Mouse (Mus musculus): ENCODE measurements at regions not wholly inside any gene's neighbourhood (a gene's known extent, or its start where the extent isn't known, plus 50 kb on each side); places are given as distances from the start of the nearest gene placed in this dataset.

- DNase-seq (ENCODE audit: low spot score) = peak; percentile 92
Observed at GRCm38 (mm10) chr3:52601011-52601745, 333.0 kb downstream of the Foxo1 start.

DNA sequence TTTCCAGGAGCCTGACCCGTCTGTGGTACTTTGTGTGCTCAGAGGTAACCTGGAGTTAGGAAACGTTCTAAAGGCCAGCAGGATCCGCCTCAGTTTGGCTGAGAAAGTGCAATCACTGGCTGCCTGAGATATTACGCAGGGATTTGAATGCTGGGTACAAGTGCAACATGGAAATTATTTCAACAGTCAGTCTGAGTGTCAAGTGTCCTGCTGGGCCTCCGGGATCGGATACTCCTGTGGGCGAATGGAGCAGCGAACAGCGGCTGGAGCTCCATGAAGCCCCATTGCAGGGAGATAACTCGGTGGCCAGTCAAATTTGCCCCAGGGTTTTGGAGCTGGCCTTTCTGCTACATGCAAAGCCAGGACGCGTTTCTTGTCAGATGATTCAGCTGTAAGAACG is 332.4 kb downstream of the Foxo1 start:
- peak; percentile 70 for DNase-seq (ENCODE audit: low spot score)

- DNase-seq (ENCODE audit: low spot score) = peak; percentile 21
Observed at GRCm38 (mm10) chr3:52600146-52600545, 332.0 kb downstream of the Foxo1 start.

GRCm38 (mm10) chr3:52586418-52586817 is 318.3 kb downstream of the Foxo1 start:
- no peak for DNase-seq (ENCODE audit: low spot score)

- DNase-seq (ENCODE audit: low spot score) = peak; percentile 44
Observed at GRCm38 (mm10) chr3:52579917-52580316, 311.8 kb downstream of the Foxo1 start.

DNA sequence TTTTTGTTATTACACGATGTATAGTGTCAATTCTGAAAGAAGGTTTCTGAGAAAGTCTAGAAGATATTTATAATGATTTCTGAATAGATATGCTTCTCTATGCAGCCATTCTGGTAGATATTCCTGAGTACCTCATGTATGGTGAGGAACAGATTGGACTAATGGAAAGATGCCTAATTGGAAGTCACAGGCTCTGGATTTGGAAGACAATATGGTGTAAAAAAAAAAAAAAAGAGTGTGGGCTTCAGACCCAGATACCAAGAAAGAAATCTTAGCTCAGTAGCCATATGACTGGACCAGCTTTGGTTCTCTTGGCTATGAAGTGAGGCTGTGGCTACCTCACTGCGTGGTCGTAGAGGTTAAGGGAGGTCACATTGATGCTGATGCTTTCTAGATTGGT is 311.0 kb downstream of the Foxo1 start:
- DNase-seq (ENCODE audit: low spot score) = no peak

DNA sequence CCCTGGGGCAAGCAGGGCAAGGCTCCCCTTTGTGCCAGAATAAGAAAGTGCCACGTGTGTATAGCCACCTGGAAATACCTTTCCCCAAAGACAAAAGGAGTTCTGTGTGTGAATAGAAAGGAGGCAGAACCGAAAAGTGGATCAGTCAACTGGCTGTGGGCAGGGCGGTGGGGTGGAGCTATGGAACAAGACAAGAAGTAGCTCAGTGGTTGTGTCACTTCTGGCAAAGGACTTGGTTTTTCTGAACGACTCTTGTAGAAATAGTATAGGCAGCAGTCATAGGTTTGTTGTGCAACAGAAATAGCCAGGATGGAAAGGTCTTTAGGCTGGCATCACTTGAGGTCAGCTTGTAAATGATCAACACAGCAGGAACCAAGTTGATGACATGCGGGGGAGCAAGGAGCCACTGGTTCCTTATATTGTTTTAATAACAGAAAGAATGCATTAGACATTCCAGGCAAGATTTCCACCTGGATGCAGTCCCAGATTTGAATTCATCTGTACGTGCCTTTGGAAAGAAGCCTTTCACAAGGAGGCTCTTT is 308.6 kb downstream of the Foxo1 start:
- peak; percentile 58 for DNase-seq (ENCODE audit: low spot score)

GRCm38 (mm10) chr3:52575237-52575798 is 307.2 kb downstream of the Foxo1 start:
- no peak for DNase-seq (ENCODE audit: low spot score)

- DNase-seq (ENCODE audit: low spot score) = no peak
Observed at GRCm38 (mm10) chr3:52574341-52574740, 306.2 kb downstream of the Foxo1 start.

GRCm38 (mm10) chr3:52573806-52574205 is 305.7 kb downstream of the Foxo1 start:
- no peak for DNase-seq (ENCODE audit: low spot score)

DNA sequence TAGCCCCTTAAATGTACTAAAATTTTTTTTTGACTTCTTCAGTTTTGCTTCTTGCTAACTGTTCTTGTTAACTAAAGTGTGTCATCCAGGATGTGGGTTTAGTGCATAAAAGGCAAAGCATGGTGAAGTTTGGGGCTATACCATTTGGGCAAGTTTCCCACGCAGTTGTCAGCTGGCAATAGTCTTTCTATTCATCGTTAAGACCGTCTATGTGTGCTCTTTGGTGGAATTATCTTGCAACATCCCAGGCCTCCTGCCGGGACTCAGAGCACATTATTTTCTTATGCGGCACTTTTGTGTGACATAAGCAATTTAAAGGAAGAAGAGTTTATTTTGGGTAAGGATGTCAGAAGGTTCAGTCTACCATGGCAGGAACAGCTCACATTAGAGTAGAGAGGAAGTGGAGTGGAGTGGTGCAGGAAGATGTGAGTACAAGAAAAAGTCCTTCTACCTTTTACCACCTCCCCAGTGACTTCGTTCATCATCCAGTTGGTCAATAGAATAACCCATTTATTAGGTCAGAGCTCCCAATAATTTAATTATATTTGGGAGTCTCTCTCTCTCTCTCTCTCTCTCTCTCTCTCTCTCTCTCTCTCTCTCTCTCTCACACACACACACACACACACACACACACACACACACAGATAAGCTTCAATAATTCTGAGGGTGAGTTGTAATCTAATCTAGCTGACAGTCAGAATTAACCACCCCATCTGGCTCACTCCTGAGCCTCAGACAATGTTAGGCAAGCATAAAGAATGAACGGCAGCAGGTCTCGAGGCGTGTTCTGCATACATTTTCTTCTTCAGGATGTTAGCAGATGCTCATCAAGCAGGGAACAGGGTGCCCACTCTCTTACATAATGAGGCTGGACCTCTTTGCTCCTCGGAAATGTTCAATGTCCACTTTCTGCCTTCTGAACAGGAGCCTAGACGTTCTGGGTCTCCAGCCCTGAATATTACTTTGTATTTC is 304.7 kb downstream of the Foxo1 start:
- peak; percentile 33 for DNase-seq (ENCODE audit: low spot score)

DNA sequence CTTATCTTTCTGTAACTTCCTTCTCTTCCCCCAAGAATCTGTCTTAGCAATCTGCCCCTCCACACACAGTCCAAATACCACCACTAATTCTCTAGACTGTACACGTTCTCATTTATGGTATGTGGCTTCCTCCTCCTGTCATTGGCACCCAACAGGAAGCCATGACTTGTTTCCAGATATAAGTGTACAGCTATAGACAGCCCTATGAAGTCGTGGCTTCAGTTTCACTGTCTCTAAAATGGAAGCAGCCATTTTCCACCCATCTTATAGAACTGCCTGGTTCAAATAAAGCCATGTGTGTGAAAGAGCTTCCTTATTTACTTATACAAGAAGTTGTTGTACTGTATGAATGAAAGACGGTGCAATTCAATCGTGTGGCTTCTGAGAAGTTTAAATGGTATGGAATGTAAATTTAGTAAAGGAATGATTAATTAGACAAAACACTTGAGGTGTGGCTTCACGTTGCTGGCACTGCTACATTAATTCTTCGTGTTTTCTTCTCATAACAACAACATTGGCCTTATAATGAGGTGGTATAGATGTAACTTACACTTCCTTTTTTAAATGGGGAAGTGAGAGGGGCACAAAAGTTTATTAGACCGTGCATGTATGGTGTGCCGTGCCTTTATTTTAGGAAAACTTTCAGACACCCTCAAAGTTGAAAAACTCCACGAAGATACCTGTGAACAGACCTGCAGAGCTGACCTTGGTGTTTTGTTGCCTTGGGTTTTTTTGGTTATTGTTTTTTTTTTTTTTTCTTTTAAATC is 299.7 kb downstream of the Foxo1 start:
- no peak for DNase-seq (ENCODE audit: low spot score)

DNA sequence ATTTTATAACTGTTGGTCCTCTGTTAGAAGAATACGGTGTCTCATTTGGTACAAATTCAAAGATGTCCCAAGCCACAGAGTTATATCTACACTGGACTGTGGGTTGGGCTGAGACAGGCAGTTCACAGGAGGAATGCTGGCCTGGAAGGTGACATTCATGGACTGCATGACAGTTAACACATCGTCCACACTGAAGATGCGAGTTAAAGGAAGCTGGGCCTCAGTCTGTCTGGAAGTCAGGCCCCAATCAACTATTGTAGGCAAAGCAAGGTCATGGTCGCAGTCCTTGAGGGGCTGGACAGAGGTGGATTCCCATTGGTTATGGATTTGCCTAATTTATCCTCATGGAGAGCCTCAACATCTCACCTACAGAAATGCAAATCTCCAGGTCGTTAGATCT is 295.5 kb downstream of the Foxo1 start:
- no peak for DNase-seq (ENCODE audit: low spot score)

DNA sequence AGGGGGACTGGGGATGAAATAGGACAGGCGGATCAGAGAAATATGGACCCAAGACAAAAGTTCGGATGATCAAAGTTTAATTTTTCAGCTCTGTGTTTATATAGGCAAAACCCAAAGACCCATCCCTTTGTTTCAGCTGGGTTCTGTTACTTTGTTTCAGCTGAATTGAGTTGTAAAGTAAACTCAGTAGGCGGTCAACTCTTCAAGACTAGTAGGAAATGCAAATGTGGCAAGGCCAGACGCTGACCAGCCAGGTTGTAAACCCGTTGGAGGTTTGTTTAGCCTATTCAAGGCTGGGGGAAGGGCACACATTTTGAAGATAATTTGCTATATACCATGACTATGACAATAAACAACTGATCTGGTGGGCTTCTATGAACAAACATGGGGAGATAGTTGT is 294.7 kb downstream of the Foxo1 start:
- no peak for DNase-seq (ENCODE audit: low spot score)

- DNase-seq (ENCODE audit: low spot score) = no peak
Observed at GRCm38 (mm10) chr3:52559481-52559880, 291.3 kb downstream of the Foxo1 start.

DNA sequence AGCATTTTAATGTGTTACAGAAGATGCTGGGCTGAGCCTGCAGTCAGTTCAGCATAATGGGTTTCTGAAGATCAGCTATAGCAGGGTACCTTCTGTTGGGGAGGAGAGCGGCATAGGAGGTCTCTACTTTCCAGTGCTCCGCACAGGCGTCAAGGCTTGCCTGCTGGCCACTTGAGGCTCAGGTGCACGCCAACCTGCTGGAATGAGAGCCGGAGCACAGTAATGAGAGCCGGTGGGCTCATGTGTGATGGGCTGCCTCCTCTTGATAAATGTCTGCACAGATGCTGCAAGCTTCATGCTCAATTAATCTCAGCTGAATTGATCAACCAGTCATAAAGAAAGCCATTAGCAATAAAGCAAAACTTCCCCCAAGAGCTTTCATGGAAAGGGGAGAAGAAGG is 290.6 kb downstream of the Foxo1 start:
- no peak for DNase-seq (ENCODE audit: low spot score)

- DNase-seq (ENCODE audit: low spot score) = no peak
Observed at GRCm38 (mm10) chr3:52557296-52557695, 289.2 kb downstream of the Foxo1 start.

DNA sequence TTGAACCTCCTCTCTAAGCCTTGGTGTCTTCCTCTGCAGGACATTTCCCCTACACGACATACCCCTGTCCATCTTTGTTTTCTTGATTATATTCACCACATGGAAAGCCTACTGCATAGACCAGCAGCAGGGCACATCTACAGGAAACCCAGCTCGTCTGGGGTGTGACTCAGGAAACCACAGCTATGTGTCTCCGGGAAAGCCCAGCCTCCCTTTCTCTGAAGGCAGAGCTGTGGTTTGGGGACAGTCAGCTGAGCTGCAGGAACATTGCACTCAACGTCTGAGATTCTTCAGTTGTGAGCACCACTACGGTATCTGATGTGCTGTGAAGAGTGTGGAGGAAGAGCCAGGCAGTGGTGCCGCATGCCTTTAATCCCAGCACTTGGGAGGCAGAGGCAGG is 286.9 kb downstream of the Foxo1 start:
- peak; percentile 50 for DNase-seq (ENCODE audit: low spot score)

- no peak for DNase-seq (ENCODE audit: low spot score)
Observed at GRCm38 (mm10) chr3:52554490-52554889, 286.4 kb downstream of the Foxo1 start.

- DNase-seq (ENCODE audit: low spot score) = no peak
Observed at GRCm38 (mm10) chr3:52548201-52548893, 280.2 kb downstream of the Foxo1 start.

- no peak for DNase-seq (ENCODE audit: low spot score)
Observed at GRCm38 (mm10) chr3:52546035-52546434, 277.9 kb downstream of the Foxo1 start.
